Mouse (Mus musculus) hindbrain, embryonic 13.5 days (tissue): ENCODE measurements at regions not wholly inside any gene's neighbourhood (a gene's known extent, or its start where the extent isn't known, plus 50 kb on each side); places are given as distances from the start of the nearest gene placed in this dataset.

Experiments used
- ATAC-seq: fragments of 200-750 bp; cut with Nextera tagmentation; 2 replicates; pipeline ENCODE4 v1.8.0; 2017; ENCODE audit warnings: moderate TSS enrichment; ENCODE audit not compliant: low FRiP score
- H3K27ac ChIP-seq: fragments of 300-500 bp; sonication (generic); 2 replicates; pipeline ENCODE4 v1.5.1; 2015; ENCODE audit warnings: inconsistent platforms, mild to moderate bottlenecking, moderate library complexity
- H3K27me3 ChIP-seq: fragments of 300-500 bp; sonication (generic); 2 replicates; pipeline ENCODE4 v1.6.1; 2015; ENCODE audit warnings: mild to moderate bottlenecking, inconsistent platforms
- H3K36me3 ChIP-seq: fragments of 300-500 bp; sonication (generic); 2 replicates; pipeline ENCODE4 v1.6.1; 2015; ENCODE audit warnings: mild to moderate bottlenecking, inconsistent platforms
- H3K4me1 ChIP-seq: fragments of 300-500 bp; sonication (generic); replicated peaks from 2 replicates; pipeline ENCODE4 v1.6.1; 2015; ENCODE audit warnings: inconsistent platforms
- H3K4me2 ChIP-seq: fragments of 300-500 bp; sonication (generic); 2 replicates; pipeline ENCODE4 v1.6.1; 2015; ENCODE audit warnings: inconsistent platforms, mild to moderate bottlenecking, moderate library complexity
- H3K4me3 ChIP-seq: fragments of 300-500 bp; sonication (generic); 2 replicates; pipeline ENCODE4 v1.5.1; 2015; ENCODE audit warnings: mild to moderate bottlenecking, inconsistent platforms
- H3K9ac ChIP-seq: fragments of 300-500 bp; sonication (generic); 2 replicates; pipeline ENCODE4 v1.6.1; 2015; ENCODE audit warnings: mild to moderate bottlenecking, inconsistent platforms
- H3K9me3 ChIP-seq: fragments of 300-500 bp; sonication (generic); 2 replicates; pipeline ENCODE4 v1.6.1; 2016; ENCODE audit warnings: inconsistent platforms
- WGBS: fragments of 180-500 bp; shearing (Covaris S2); methylation state at CpG from one replicate; pipeline ENCODE4 v1.1.7; 2015; 5-methylcytosine and 5-hydroxymethylcytosine counted together

GRCm38 (mm10) chr12:9915726-9916140 is 345.8 kb downstream of the Osr1 start:
- Histone ChIP-seq H3K27ac (no peak overlapping the region), H3K9ac (no peak overlapping the region), H3K4me3 (no peak overlapping the region), H3K9me3 (no peaks in the 10 kb centered on the region), H3K4me2 (no peak overlapping the region), H3K27me3 (no peaks in the 10 kb centered on the region), H3K4me1 (no peaks in the 10 kb centered on the region), H3K36me3 (no peaks in the 10 kb centered on the region)
- no peak for ATAC-seq
- 88% methylated on average over 7 of the region's 7 CpGs for WGBS

- Histone ChIP-seq H3K9me3 (no peaks in the 10 kb centered on the region), H3K9ac (no peak overlapping the region), H3K27ac (no peak overlapping the region), H3K36me3 (no peaks in the 10 kb centered on the region), H3K27me3 (no peaks in the 10 kb centered on the region), H3K4me1 (no peaks in the 10 kb centered on the region), H3K4me2 (no peak overlapping the region), H3K4me3 (no peak overlapping the region)
- no peak for ATAC-seq
- WGBS = 88% methylated on average over 4 of the region's 4 CpGs
Observed at GRCm38 (mm10) chr12:9918026-9918425, 348.1 kb downstream of the Osr1 start.

DNA sequence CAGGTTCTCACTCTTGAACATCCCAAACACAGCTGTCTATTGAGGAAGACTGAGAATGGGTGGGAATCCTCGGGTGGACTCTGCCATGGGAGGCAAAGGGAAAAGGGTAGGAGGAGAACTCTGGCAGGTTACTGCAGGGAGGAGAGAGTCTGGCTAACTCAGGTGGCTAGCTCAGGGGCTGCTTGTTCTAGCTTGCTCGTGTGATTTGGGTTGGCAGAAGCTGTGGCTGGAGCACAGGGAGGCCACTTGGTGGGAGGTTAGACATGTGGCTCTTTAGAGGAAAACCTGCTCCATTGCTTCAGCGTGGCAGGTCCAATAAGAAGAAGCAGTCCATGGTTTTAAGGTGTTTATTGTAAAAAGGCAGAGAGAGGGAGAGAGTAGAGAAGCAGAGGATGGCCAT is 349.1 kb downstream of the Osr1 start:
- H3K4me1 ChIP-seq = no peaks in the 10 kb centered on the region
- no peak overlapping the region for H3K4me3 ChIP-seq
- H3K9ac ChIP-seq = no peak overlapping the region
- no peak overlapping the region for H3K4me2 ChIP-seq
- no peaks in the 10 kb centered on the region for H3K36me3 ChIP-seq
- no peak overlapping the region for H3K27ac ChIP-seq
- no peaks in the 10 kb centered on the region for H3K9me3 ChIP-seq
- ATAC-seq = no peak
- 74% methylated on average over 3 of the region's 3 CpGs for WGBS
- no peaks in the 10 kb centered on the region for H3K27me3 ChIP-seq

- no peaks in the 10 kb centered on the region for H3K36me3 ChIP-seq
- H3K27ac ChIP-seq = no peak overlapping the region
- ATAC-seq = no peak; the same call in 1 of the 2 replicates
- H3K27me3 ChIP-seq = no peaks in the 10 kb centered on the region
- H3K4me1 ChIP-seq = no peaks in the 10 kb centered on the region
- no peak overlapping the region for H3K4me3 ChIP-seq
- H3K9me3 ChIP-seq = no peaks in the 10 kb centered on the region
- H3K4me2 ChIP-seq = no peak overlapping the region
- WGBS = 71% methylated on average over 4 of the region's 4 CpGs
- H3K9ac ChIP-seq = no peak overlapping the region
Observed at GRCm38 (mm10) chr12:9919433-9919832, 349.5 kb downstream of the Osr1 start.

GRCm38 (mm10) chr12:9920401-9920800 is 350.5 kb downstream of the Osr1 start:
- no peak overlapping the region for H3K4me2 ChIP-seq
- H3K9me3 ChIP-seq = no peaks in the 10 kb centered on the region
- ATAC-seq = no peak
- 86% methylated on average over 2 of the region's 2 CpGs for WGBS
- no peaks in the 10 kb centered on the region for H3K4me1 ChIP-seq
- no peaks in the 10 kb centered on the region for H3K27me3 ChIP-seq
- H3K36me3 ChIP-seq = no peaks in the 10 kb centered on the region
- H3K27ac ChIP-seq = no peak overlapping the region
- no peak overlapping the region for H3K4me3 ChIP-seq
- no peak overlapping the region for H3K9ac ChIP-seq

GRCm38 (mm10) chr12:9921591-9922198 is 351.8 kb downstream of the Osr1 start:
- H3K4me3 ChIP-seq = no peak overlapping the region
- H3K36me3 ChIP-seq = no peaks in the 10 kb centered on the region
- no peaks in the 10 kb centered on the region for H3K4me1 ChIP-seq
- no peak for ATAC-seq
- H3K27ac ChIP-seq = no peak overlapping the region
- H3K9me3 ChIP-seq = no peaks in the 10 kb centered on the region
- no peaks in the 10 kb centered on the region for H3K27me3 ChIP-seq
- 95% methylated on average over 2 of the region's 2 CpGs for WGBS
- H3K9ac ChIP-seq = no peak overlapping the region
- no peak overlapping the region for H3K4me2 ChIP-seq

DNA sequence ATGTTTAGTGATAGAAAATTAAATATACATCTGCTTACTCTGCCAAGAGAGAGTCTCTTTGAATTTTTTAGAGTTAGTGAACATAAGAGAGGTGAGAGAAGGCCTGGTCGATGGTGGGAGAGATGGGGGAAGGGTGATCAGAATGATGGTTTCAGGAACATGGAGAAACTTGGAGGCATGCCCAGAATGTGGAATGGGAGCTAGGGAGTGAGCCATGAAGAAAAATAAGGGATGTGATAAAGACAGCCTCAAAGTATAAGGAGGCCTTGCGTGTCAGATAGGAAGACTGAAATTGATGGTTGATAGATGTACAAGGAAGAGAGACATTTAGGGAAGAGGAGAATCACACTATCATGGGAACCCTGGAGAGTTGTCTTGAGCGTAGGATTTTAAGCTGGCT is 354.6 kb downstream of the Osr1 start:
- ATAC-seq = no peak
- no peak overlapping the region for H3K27ac ChIP-seq
- H3K4me2 ChIP-seq = no peak overlapping the region
- H3K27me3 ChIP-seq = no peaks in the 10 kb centered on the region
- no peak overlapping the region for H3K9ac ChIP-seq
- no peaks in the 10 kb centered on the region for H3K9me3 ChIP-seq
- WGBS = 85% methylated on average over 3 of the region's 3 CpGs
- H3K36me3 ChIP-seq = no peaks in the 10 kb centered on the region
- H3K4me3 ChIP-seq = no peak overlapping the region
- H3K4me1 ChIP-seq = no peaks in the 10 kb centered on the region

- no peak overlapping the region for H3K9ac ChIP-seq
- no peaks in the 10 kb centered on the region for H3K4me1 ChIP-seq
- H3K36me3 ChIP-seq = no peaks in the 10 kb centered on the region
- no peak overlapping the region for H3K27ac ChIP-seq
- no peaks in the 10 kb centered on the region for H3K9me3 ChIP-seq
- no peak overlapping the region for H3K4me2 ChIP-seq
- 80% methylated on average over 3 of the region's 3 CpGs for WGBS
- H3K4me3 ChIP-seq = no peak overlapping the region
- no peak for ATAC-seq
- H3K27me3 ChIP-seq = no peaks in the 10 kb centered on the region
Observed at GRCm38 (mm10) chr12:9934158-9934557, 364.2 kb downstream of the Osr1 start.

- Histone ChIP-seq H3K9me3 (no peaks in the 10 kb centered on the region), H3K27me3 (no peaks in the 10 kb centered on the region), H3K4me2 (no peak overlapping the region), H3K9ac (no peak overlapping the region), H3K4me3 (no peak overlapping the region), H3K36me3 (no peaks in the 10 kb centered on the region), H3K27ac (no peak overlapping the region), H3K4me1 (no peaks in the 10 kb centered on the region)
- WGBS = 72% methylated on average over 1 of the region's 1 CpGs
- no peak for ATAC-seq
Observed at GRCm38 (mm10) chr12:9941357-9941756, 371.4 kb downstream of the Osr1 start.

DNA sequence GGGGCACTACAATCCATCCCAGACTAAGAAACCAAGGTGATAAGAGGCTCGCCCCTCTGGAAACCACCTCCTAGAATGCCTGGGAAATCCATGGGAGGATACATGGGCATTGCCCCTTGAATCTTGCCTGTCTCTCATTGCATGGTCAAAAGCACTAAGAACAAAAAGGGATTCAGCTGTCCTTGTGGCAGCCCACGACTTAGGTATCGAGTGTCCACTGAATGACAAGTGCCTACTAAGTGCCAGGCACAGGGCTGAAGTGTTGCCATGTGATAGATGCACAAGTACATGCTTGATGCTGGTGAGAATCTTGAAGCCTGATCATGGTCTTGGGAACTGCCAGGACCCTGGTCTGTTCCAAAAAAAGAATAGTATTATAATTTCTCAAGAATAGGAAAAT is 371.9 kb downstream of the Osr1 start:
- no peak overlapping the region for H3K4me2 ChIP-seq
- no peak for ATAC-seq
- H3K4me3 ChIP-seq = no peak overlapping the region
- H3K4me1 ChIP-seq = no peaks in the 10 kb centered on the region
- 87% methylated on average over 3 of the region's 3 CpGs for WGBS
- no peaks in the 10 kb centered on the region for H3K9me3 ChIP-seq
- H3K9ac ChIP-seq = no peak overlapping the region
- H3K27ac ChIP-seq = no peak overlapping the region
- H3K36me3 ChIP-seq = no peaks in the 10 kb centered on the region
- no peaks in the 10 kb centered on the region for H3K27me3 ChIP-seq

GRCm38 (mm10) chr12:9948784-9949183 is 378.9 kb downstream of the Osr1 start:
- H3K27me3 ChIP-seq = no peaks in the 10 kb centered on the region
- no peaks in the 10 kb centered on the region for H3K9me3 ChIP-seq
- no peak overlapping the region for H3K4me3 ChIP-seq
- no peak overlapping the region for H3K4me2 ChIP-seq
- no peak overlapping the region for H3K9ac ChIP-seq
- H3K27ac ChIP-seq = no peak overlapping the region
- no peaks in the 10 kb centered on the region for H3K36me3 ChIP-seq
- H3K4me1 ChIP-seq = no peaks in the 10 kb centered on the region
- ATAC-seq = no peak
- 64% methylated on average over 4 of the region's 4 CpGs for WGBS

DNA sequence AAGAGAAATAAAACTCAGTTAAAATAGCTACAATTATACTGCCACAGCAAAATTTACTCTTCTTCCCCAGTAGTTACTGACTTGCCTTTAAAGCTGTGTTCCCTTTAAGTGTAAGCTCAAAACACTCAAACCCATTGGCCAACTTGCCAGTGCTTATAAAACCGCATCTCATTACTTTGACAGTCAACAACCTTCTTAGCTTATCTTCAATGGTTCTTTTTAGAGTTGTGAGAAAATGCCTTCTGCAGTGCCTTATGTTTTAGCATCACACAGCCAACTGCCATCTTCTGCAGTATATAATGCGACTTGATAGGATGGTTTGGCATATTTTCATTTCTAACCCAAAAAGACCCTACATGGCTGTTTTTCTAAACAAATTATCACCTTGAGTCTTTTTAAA is 382.5 kb downstream of the Osr1 start:
- Histone ChIP-seq H3K9me3 (no peaks in the 10 kb centered on the region), H3K4me3 (no peak overlapping the region), H3K27ac (no peak overlapping the region), H3K36me3 (no peaks in the 10 kb centered on the region), H3K4me1 (no peaks in the 10 kb centered on the region), H3K9ac (no peak overlapping the region), H3K27me3 (no peaks in the 10 kb centered on the region), H3K4me2 (no peak overlapping the region)
- 92% methylated on average over 2 of the region's 2 CpGs for WGBS
- no peak for ATAC-seq

- Histone ChIP-seq H3K27ac (no peak overlapping the region), H3K36me3 (no peaks in the 10 kb centered on the region), H3K4me2 (no peak overlapping the region), H3K4me1 (no peaks in the 10 kb centered on the region), H3K27me3 (no peaks in the 10 kb centered on the region), H3K9ac (no peak overlapping the region), H3K4me3 (no peak overlapping the region), H3K9me3 (no peaks in the 10 kb centered on the region)
- WGBS = 85% methylated on average over 6 of the region's 6 CpGs
- ATAC-seq = no peak
Observed at GRCm38 (mm10) chr12:9954178-9954888, 384.4 kb downstream of the Osr1 start.
